Mouse (Mus musculus) MEL (cell line): ENCODE measurements around the gene Rnaseh1. TPM values are rescaled to one million over a fixed set of nuclear protein-coding genes. Genes with fewer than 3 reads are reported as not detected.

Source experiments
- DNase-seq: peaks from one replicate; pipeline ENCODE4 v3.0.0; 2011; ENCODE audit warnings: low read depth, low spot score
- H3K27ac ChIP-seq: 2 replicates; pipeline ENCODE4 v1.5.1; 2012; ENCODE audit warnings: low read depth, mild to moderate bottlenecking, control low read depth, low read length, moderate library complexity; ENCODE audit not compliant: control insufficient read depth
- H3K27me3 ChIP-seq, 2 experiments: fragments of 150-350 bp in 1 of 2; sonication (generic) in 1 of 2; 2 replicates each; pipeline ENCODE4 v1.6.1; 2012; ENCODE audit warnings: low read length in 2 of 2, mild to moderate bottlenecking in 2 of 2, improper control_type of control experiment in 1 of 2, moderate library complexity in 1 of 2; ENCODE audit not compliant: insufficient read depth in 2 of 2, control insufficient read depth in 1 of 2
- H3K36me3 ChIP-seq, 2 experiments: 2 replicates each; pipeline ENCODE4 v1.6.1; 2012 to 2014; ENCODE audit warnings: low read length in 2 of 2, improper control_type of control experiment in 1 of 2, inconsistent platforms in 1 of 2, mild to moderate bottlenecking in 1 of 2; ENCODE audit not compliant: insufficient read depth in 2 of 2, control insufficient read depth in 1 of 2
- H3K4me1 ChIP-seq, 2 experiments: fragments of 150-350 bp in 1 of 2; sonication (generic) in 1 of 2; 2 replicates each; pipeline ENCODE4 v1.6.1; 2012; ENCODE audit warnings: low read length in 2 of 2, improper control_type of control experiment in 1 of 2, mild to moderate bottlenecking in 1 of 2; ENCODE audit not compliant: insufficient read depth in 2 of 2, control insufficient read depth in 1 of 2
- H3K4me3 ChIP-seq, 2 experiments: fragments of 150-350 bp in 1 of 2; sonication (generic) in 1 of 2; 2 replicates each; pipeline ENCODE4 v1.5.1; 2012; ENCODE audit warnings: low read depth in 2 of 2, low read length in 2 of 2, mild to moderate bottlenecking in 2 of 2, moderate library complexity in 2 of 2, control low read depth in 1 of 2, improper control_type of control experiment in 1 of 2; ENCODE audit not compliant: control insufficient read depth in 1 of 2, insufficient read depth in 1 of 2
- H3K79me2 ChIP-seq: 2 replicates; pipeline ENCODE4 v1.6.1; 2012; ENCODE audit warnings: mild to moderate bottlenecking, low read length, moderate library complexity; ENCODE audit not compliant: control insufficient read depth, poor library complexity, insufficient read depth
- H3K9ac ChIP-seq: 2 replicates; pipeline ENCODE4 v1.6.1; 2012; ENCODE audit warnings: low read depth, mild to moderate bottlenecking, control low read depth, low read length, moderate library complexity; ENCODE audit not compliant: control insufficient read depth, poor library complexity, severe bottlenecking
- H3K9me3 ChIP-seq: fragments of 150-350 bp; sonication (generic); replicated peaks from 2 replicates; pipeline ENCODE4 v1.6.1; 2012; ENCODE audit warnings: mild to moderate bottlenecking, low read length, improper control_type of control experiment, moderate library complexity; ENCODE audit not compliant: insufficient read depth
- CHD1 ChIP-seq: IDR thresholded peaks from 2 replicates; pipeline ENCODE4 v1.6.1; 2012; ENCODE audit warnings: low read depth, mild to moderate bottlenecking, inconsistent platforms, low read length, improper control_type of control experiment
- CHD2 ChIP-seq: IDR thresholded peaks from 2 replicates; pipeline ENCODE4 v1.6.1; 2011; ENCODE audit warnings: low read length, improper control_type of control experiment
- CTCF ChIP-seq, 3 experiments: IDR thresholded peaks in 2 of 3; conservative IDR thresholded peaks in 1 of 3; 2 replicates each; pipeline ENCODE4 v1.5.1; 2011 to 2012; ENCODE audit warnings: low read length in 3 of 3, low read depth in 2 of 3, mild to moderate bottlenecking in 2 of 3, improper control_type of control experiment in 1 of 3, inconsistent platforms in 1 of 3, mixed read lengths in 1 of 3, moderate library complexity in 1 of 3; ENCODE audit not compliant: control insufficient read depth in 1 of 3, insufficient read depth in 1 of 3, poor library complexity in 1 of 3, severe bottlenecking in 1 of 3
- ELF1 ChIP-seq: IDR thresholded peaks from 2 replicates; pipeline ENCODE4 v1.6.1; 2014; ENCODE audit warnings: low read depth, mild to moderate bottlenecking, inconsistent platforms, low read length, improper control_type of control experiment, moderate library complexity
- EP300 ChIP-seq, 2 experiments: IDR thresholded peaks; 2 replicates each; pipeline ENCODE4 v1.6.1; 2011; ENCODE audit warnings: improper control_type of control experiment in 2 of 2, low read length in 2 of 2, low read depth in 1 of 2, mild to moderate bottlenecking in 1 of 2
- GABPA ChIP-seq: IDR thresholded peaks from 2 replicates; pipeline ENCODE4 v1.6.1; 2012; ENCODE audit warnings: low read depth, mild to moderate bottlenecking, inconsistent platforms, low read length, improper control_type of control experiment, moderate library complexity
- GATA1 ChIP-seq: IDR thresholded peaks from 2 replicates; pipeline ENCODE4 v1.6.1; 2011; ENCODE audit warnings: low read depth, low read length, improper control_type of control experiment
- HCFC1 ChIP-seq: IDR thresholded peaks from 2 replicates; pipeline ENCODE4 v1.6.1; 2012; ENCODE audit warnings: low read depth, mild to moderate bottlenecking, inconsistent platforms, low read length, improper control_type of control experiment, moderate library complexity
- JUND ChIP-seq: IDR thresholded peaks from 2 replicates; pipeline ENCODE4 v1.6.1; 2011; ENCODE audit warnings: low read depth, mild to moderate bottlenecking, improper control_type of control experiment, low read length
- MAFK ChIP-seq: IDR thresholded peaks from 2 replicates; pipeline ENCODE4 v1.6.1; 2011; ENCODE audit warnings: low read depth, mild to moderate bottlenecking, low read length, improper control_type of control experiment, borderline replicate concordance
- MEF2A ChIP-seq: IDR thresholded peaks from 2 replicates; pipeline ENCODE4 v1.6.1; 2014; ENCODE audit warnings: low read depth, mild to moderate bottlenecking, inconsistent platforms, low read length, improper control_type of control experiment; ENCODE audit not compliant: poor library complexity, insufficient replicate concordance, severe bottlenecking; ENCODE audit errors: extremely low read depth
- MXI1 ChIP-seq: IDR thresholded peaks from 2 replicates; pipeline ENCODE4 v1.6.1; 2011; ENCODE audit warnings: mild to moderate bottlenecking, low read depth, low read length, improper control_type of control experiment
- MYB ChIP-seq: IDR thresholded peaks from 2 replicates; pipeline ENCODE4 v1.6.1; 2011; ENCODE audit warnings: mild to moderate bottlenecking, low read depth, low read length, improper control_type of control experiment
- POLR2A ChIP-seq, 2 experiments: IDR thresholded peaks; 2 replicates each; pipeline ENCODE4 v1.6.1; 2011 to 2012; ENCODE audit warnings: low read length in 2 of 2, mild to moderate bottlenecking in 2 of 2, control low read depth in 1 of 2, improper control_type of control experiment in 1 of 2, low read depth in 1 of 2, moderate library complexity in 1 of 2; ENCODE audit not compliant: control insufficient read depth in 1 of 2, insufficient read depth in 1 of 2, poor library complexity in 1 of 2
- RAD21 ChIP-seq: IDR thresholded peaks from 2 replicates; pipeline ENCODE4 v1.6.1; 2011; ENCODE audit warnings: mild to moderate bottlenecking, low read depth, low read length, improper control_type of control experiment
- RCOR1 ChIP-seq: IDR thresholded peaks from 2 replicates; pipeline ENCODE4 v1.6.1; 2012; ENCODE audit warnings: low read depth, mild to moderate bottlenecking, inconsistent platforms, low read length, improper control_type of control experiment
- SMC3 ChIP-seq: IDR thresholded peaks from 2 replicates; pipeline ENCODE4 v1.6.1; 2011; ENCODE audit warnings: low read depth, low read length, improper control_type of control experiment
- TBP ChIP-seq: IDR thresholded peaks from 2 replicates; pipeline ENCODE4 v1.8.0; 2011; ENCODE audit warnings: low read depth, low read length, improper control_type of control experiment
- TCF12 ChIP-seq: IDR thresholded peaks from 2 replicates; pipeline ENCODE4 v1.6.1; 2014; ENCODE audit warnings: low read depth, mild to moderate bottlenecking, inconsistent platforms, low read length, improper control_type of control experiment, moderate library complexity
- UBTF ChIP-seq: IDR thresholded peaks from 2 replicates; pipeline ENCODE4 v1.6.1; 2012; ENCODE audit warnings: low read depth, mild to moderate bottlenecking, inconsistent platforms, low read length, improper control_type of control experiment, moderate library complexity, borderline replicate concordance; ENCODE audit not compliant: insufficient read depth
- USF2 ChIP-seq, 2 experiments: IDR thresholded peaks; 2 replicates each; pipeline ENCODE4 v1.6.1; 2011 to 2012; ENCODE audit warnings: improper control_type of control experiment in 2 of 2, low read length in 2 of 2, borderline replicate concordance in 1 of 2, inconsistent platforms in 1 of 2, low read depth in 1 of 2, mild to moderate bottlenecking in 1 of 2; ENCODE audit not compliant: insufficient read depth in 1 of 2
- ZC3H11A ChIP-seq: IDR thresholded peaks from 2 replicates; pipeline ENCODE4 v1.6.1; 2012; ENCODE audit warnings: low read depth, mild to moderate bottlenecking, inconsistent platforms, low read length, improper control_type of control experiment
- ZNF384 ChIP-seq: IDR thresholded peaks from 2 replicates; pipeline ENCODE4 v1.6.1; 2012; ENCODE audit warnings: low read depth, mild to moderate bottlenecking, inconsistent platforms, low read length, improper control_type of control experiment
- polyA plus RNA-seq, 2 experiments: library from polyadenylated mRNA; stranded (reverse) in 1 of 2; unstranded in 1 of 2; fragments of >175 nt in 1 of 2; fragments of >200 nt in 1 of 2; gene quantifications; 2 replicates each; pipeline versions ENCODE4 v1.2.1 to v1.2.4; 2012; ENCODE audit warnings: low replicate concordance in 2 of 2, low read depth in 1 of 2; ENCODE audit not compliant: insufficient read length in 2 of 2, insufficient read depth in 1 of 2, missing spikeins in 1 of 2
- total RNA-seq: library from RNA; depleted of rRNA; stranded (reverse); fragments of 300-350 nt; gene quantifications from 2 replicates; pipeline ENCODE4 v1.2.3, GENCODE M21; 2012

Rnaseh1 gene
- total and polyA plus RNA-seq, 3 experiments = 36.5 to 47.9 TPM; not detected in 1

DNA sequence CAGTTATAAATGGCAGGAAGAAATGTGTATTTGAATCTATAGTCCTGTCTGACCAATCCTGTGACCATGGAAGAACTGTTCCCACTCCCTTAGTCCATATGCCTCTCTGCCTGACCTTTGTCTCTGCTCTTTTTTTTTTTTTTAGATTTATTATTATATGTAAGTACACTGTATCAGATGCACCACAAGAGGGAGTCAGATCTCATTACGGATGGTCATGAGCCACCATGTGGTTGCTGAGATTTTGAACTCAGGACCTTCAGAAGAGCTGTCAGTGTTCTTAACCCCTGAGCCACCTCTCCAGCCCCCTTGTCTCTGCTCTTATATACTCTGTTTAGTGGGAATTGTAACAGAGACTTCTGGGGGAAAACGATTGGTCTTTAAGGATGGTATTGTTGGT, 10.6 kb upstream of the Rnaseh1 start:
- DNase-seq = no peak

GRCm38 (mm10) chr12:28662628-28663027, 13.2 kb downstream of the Rnaseh1 start:
- no peaks in the 10 kb centered on the region for H3K36me3 ChIP-seq
- H3K79me2 ChIP-seq = no peaks in the 10 kb centered on the region
- TF ChIP-seq ZNF384 (no peak), GATA1 (no peak), CTCF (IDR thresholded peaks at IDR 0.05 in 2 of 3, conservative IDR thresholded peaks at IDR 0.05 in 1 of 3; ENCODE audit: control insufficient read depth in 1 of 3, insufficient read depth in 1 of 3, low read depth in 2 of 3, low read length in 3 of 3, poor library complexity in 1 of 3, severe bottlenecking in 1 of 3) (no peak), UBTF (no peak), MAFK (no peak), MXI1 (no peak), GABPA (no peak), JUND (no peak), MYB (no peak), ZC3H11A (no peak), SMC3 (no peak), HCFC1 (no peak), EP300 (IDR thresholded peaks at IDR 0.05; ENCODE audit: low read depth in 1 of 2, low read length in 2 of 2) (no peak), CHD1 (no peak)
- H3K4me3 ChIP-seq = no peak overlapping the region
- no peak overlapping the region for H3K9ac ChIP-seq
- H3K27ac ChIP-seq = no peak overlapping the region
- no peak for DNase-seq
- no peaks in the 10 kb centered on the region for H3K9me3 ChIP-seq
- H3K4me1 ChIP-seq = no peaks in the 10 kb centered on the region
- no peaks in the 10 kb centered on the region for H3K27me3 ChIP-seq

More for the DNA sequence above, 10.6 kb upstream of the Rnaseh1 start:
- Histone ChIP-seq H3K9me3 (no peaks in the 10 kb centered on the region), H3K9ac (no peak overlapping the region), H3K4me3 (no peak overlapping the region), H3K27ac (no peak overlapping the region), H3K27me3 (peaks cover 0 to 3% of the 10 kb centered on the region in 2 experiments; a peak in 1 of 4 replicates), H3K36me3 (peaks cover 0 to 7% of the 10 kb centered on the region in 2 experiments; a peak in 3 of 4 replicates), H3K4me1 (peaks cover 0 to 2% of the 10 kb centered on the region in 2 experiments; a peak in 1 of 4 replicates), H3K79me2 (peaks cover 19% of the 10 kb centered on the region)
- TF ChIP-seq TBP = no peak
- TF ChIP-seq MXI1 = no peak
- no peak for TF ChIP-seq RAD21
- no peak for TF ChIP-seq CTCF (IDR thresholded peaks at IDR 0.05 in 2 of 3, conservative IDR thresholded peaks at IDR 0.05 in 1 of 3; ENCODE audit: control insufficient read depth in 1 of 3, insufficient read depth in 1 of 3, low read depth in 2 of 3, low read length in 3 of 3, poor library complexity in 1 of 3, severe bottlenecking in 1 of 3)
- no peak for TF ChIP-seq RCOR1
- TF ChIP-seq CHD2 = no peak
- no peak for TF ChIP-seq POLR2A (IDR thresholded peaks at IDR 0.05; ENCODE audit: control insufficient read depth in 1 of 2, insufficient read depth in 1 of 2, low read depth in 1 of 2, low read length in 2 of 2, poor library complexity in 1 of 2)
- no peak for TF ChIP-seq USF2 (IDR thresholded peaks at IDR 0.05; ENCODE audit: borderline replicate concordance in 1 of 2, insufficient read depth in 1 of 2, low read depth in 1 of 2, low read length in 2 of 2)
- no peak for TF ChIP-seq MAFK
- TF ChIP-seq UBTF = no peak
- no peak for TF ChIP-seq SMC3
- no peak for TF ChIP-seq MEF2A
- TF ChIP-seq ELF1 = no peak
- TF ChIP-seq TCF12 = no peak
